Mouse (Mus musculus) thymus, postnatal 25 days (tissue): ENCODE data around the gene Akr1c6.
"Not testable (repeated sequence)": the region's sequence is repeated elsewhere in the genome, so short reads cannot be mapped to it uniquely, and the experiment has no call there.

ENCODE experiments used
- DNase-seq: peaks from one replicate; pipeline ENCODE4 v3.0.0; 2022

Akr1c6 gene

GRCm38 (mm10) chr13:4434006-4434405, at the start of gene Akr1c6:
Gene Akr1c6 (plus strand): TSS chr13:4434306.
- DNase-seq = no peak

- no peak for DNase-seq
Measured at GRCm38 (mm10) chr13:4384918-4385317, 49.2 kb upstream of the Akr1c6 start.

- no peak for DNase-seq
Measured at GRCm38 (mm10) chr13:4385541-4385940, 48.6 kb upstream of the Akr1c6 start.

GRCm38 (mm10) chr13:4388762-4389446, 45.2 kb upstream of the Akr1c6 start:
- no peak for DNase-seq

- not testable (repeated sequence) for DNase-seq
Measured at GRCm38 (mm10) chr13:4400360-4400759, 33.7 kb upstream of the Akr1c6 start.

- DNase-seq = no peak
Measured at GRCm38 (mm10) chr13:4400831-4401230, 33.3 kb upstream of the Akr1c6 start.

- DNase-seq = no peak
Measured at GRCm38 (mm10) chr13:4402221-4402620, 31.9 kb upstream of the Akr1c6 start.

- no peak for DNase-seq
Measured at GRCm38 (mm10) chr13:4404726-4405125, 29.4 kb upstream of the Akr1c6 start.

- no peak for DNase-seq
Measured at GRCm38 (mm10) chr13:4406771-4407170, 27.3 kb upstream of the Akr1c6 start.

- DNase-seq = no peak
Measured at GRCm38 (mm10) chr13:4428558-4428957, 5.5 kb upstream of the Akr1c6 start.

GRCm38 (mm10) chr13:4429034-4429433, 5.1 kb upstream of the Akr1c6 start:
- no peak for DNase-seq

GRCm38 (mm10) chr13:4431129-4431528, 3.0 kb upstream of the Akr1c6 start:
- no peak for DNase-seq

- DNase-seq = no peak
Measured at GRCm38 (mm10) chr13:4465641-4466040, 31.5 kb downstream of the Akr1c6 start.

GRCm38 (mm10) chr13:4467896-4468295, 33.8 kb downstream of the Akr1c6 start:
- no peak for DNase-seq
